Comparison of ENCODE assay signal across 8 mouse cellular contexts in the genomic region with DNA sequence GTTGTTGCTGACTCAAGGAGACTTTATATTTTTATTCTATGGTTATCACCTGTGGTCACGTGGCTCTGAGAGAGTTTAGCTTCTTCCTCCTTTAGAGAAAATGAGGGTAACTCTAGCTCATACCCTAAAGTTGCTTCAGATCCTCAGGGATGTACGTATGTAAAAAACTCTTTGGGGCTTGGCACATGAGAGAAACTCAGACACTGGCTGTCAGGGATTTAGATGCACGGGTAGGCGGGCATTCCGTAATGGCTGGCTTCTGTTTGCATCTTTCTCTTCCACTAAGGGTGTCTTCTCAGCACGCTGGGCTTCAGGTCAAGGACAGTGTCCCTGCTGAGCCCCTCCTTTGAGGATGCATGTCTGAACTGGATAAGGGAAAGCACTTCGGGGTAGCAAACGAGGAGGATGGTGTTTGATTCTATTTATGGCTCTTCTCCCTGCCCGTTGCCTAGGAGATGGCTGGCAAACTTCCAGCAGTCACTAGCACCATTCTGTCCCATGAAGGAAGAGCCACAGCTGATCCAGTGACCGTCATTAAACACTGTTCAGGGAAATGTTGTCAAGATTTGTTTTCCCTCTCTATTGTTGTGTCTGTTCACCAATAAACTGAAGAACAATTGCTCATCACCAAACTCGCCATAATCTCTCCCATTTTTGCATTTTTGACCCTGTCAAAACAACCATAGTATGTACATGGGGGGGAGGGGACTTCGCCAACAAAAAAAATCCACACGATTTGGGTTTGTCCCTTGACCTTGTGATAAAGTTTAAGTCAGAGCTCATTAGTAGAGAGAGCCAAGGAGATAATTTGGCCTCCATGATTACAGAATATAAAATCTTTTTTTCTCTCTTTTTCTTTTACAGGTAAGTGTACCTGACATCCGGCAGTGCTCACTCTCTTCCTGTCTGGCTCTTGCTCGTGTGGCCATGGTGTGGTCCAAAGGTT.
DNase-seq lines count a peak whose midpoint lies in the region; ATAC-seq and TF ChIP-seq lines count a peak whose summit lies in the region.
"Had no signal": no experiment of that assay in that cellular context is flagged by ENCODE, and none has a peak within 500 bp of the region (broad histone marks: within the 10 kb centered on the region; RNA-seq: fewer than 3 reads in every experiment).

No protein-coding gene starts in this region.

- TF ChIP-seq CTCF in olfactory bulb, adult 2 months (IDR thresholded peaks at IDR 0.05; ENCODE audit: insufficient read depth, low read depth, low read length), result no peak

- no peak overlapping the region for H3K4me2 ChIP-seq in intestine, embryonic 16.5 days (ENCODE audit: low read depth, low read length)

- DNase-seq in adrenal gland, postnatal 10 days, result peak; percentile 71
- DNase-seq in cerebellum, adult 18-20 months, result peak; percentile 86 to 89
- peak; percentile 68 for DNase-seq in gastrocnemius, postnatal 14 days
- peak; percentile 79 to 84 for DNase-seq in left cerebral cortex, postnatal 14 days (ENCODE audit: low spot score in 2 of 2)

- H3K27me3 ChIP-seq in intestine, embryonic 16.5 days (replicated peaks; ENCODE audit: control insufficient read depth, insufficient read depth, low read length), result no peaks in the 10 kb centered on the region

- 42% methylated on average over 15 of the region's 15 CpGs for WGBS in intestine, embryonic 16.5 days
- 29% methylated on average over 15 of the region's 15 CpGs for WGBS in olfactory bulb, adult 2 months

- H3K4me3 ChIP-seq in intestine, embryonic 16.5 days (ENCODE audit: low read length), result no peak overlapping the region
- H3K4me3 ChIP-seq in olfactory bulb, adult 2 months (ENCODE audit: insufficient read depth, low read depth, low read length), result no peak overlapping the region; the same call in 1 of the 2 replicates

- no peak for TF ChIP-seq POLR2A in olfactory bulb, adult 2 months (IDR thresholded peaks at IDR 0.05; ENCODE audit: insufficient read depth, low read depth, low read length)

- intact Hi-C loops in gastrocnemius, postnatal 14 days (cut with DNase I; ENCODE audit: low total_unique reads), result no loop called here
- intact Hi-C loops in left cerebral cortex, postnatal 14 days (cut with DNase I), result loop anchor here (5.0 kb wide), 1 partner anchor 38 kb away; no protein-coding TSS in a partner anchor

- no peaks in the 10 kb centered on the region for H3K9me3 ChIP-seq in intestine, embryonic 16.5 days (ENCODE audit: control insufficient read depth, low read length)

- no peak overlapping the region for H3K9ac ChIP-seq in intestine, embryonic 16.5 days (ENCODE audit: low read depth, low read length)
- H3K9ac ChIP-seq: liver, embryonic 14.5 days had no signal

- H3K36me3 ChIP-seq in intestine, embryonic 16.5 days (ENCODE audit: control insufficient read depth, insufficient read depth, low read length), result no peaks in the 10 kb centered on the region

- H3K4me1 ChIP-seq in intestine, embryonic 16.5 days (ENCODE audit: control insufficient read depth, insufficient read depth, low read length), result peaks cover 5% of the 10 kb centered on the region; the same call in 1 of the 2 replicates
- H3K4me1 ChIP-seq in olfactory bulb, adult 2 months (ENCODE audit: control insufficient read depth, insufficient read depth, low read length), result peaks cover 9% of the 10 kb centered on the region

- peak; percentile 64 for ATAC-seq in intestine, embryonic 16.5 days
- no peak for ATAC-seq in megakaryocyte-erythroid progenitor cell, adult 5-6 weeks (replicated peaks; ENCODE audit: low FRiP score, low TSS enrichment, poor library complexity, severe bottlenecking)

- no peak overlapping the region for H3K27ac ChIP-seq in intestine, embryonic 16.5 days (ENCODE audit: low read length)
- H3K27ac ChIP-seq in olfactory bulb, adult 2 months (ENCODE audit: insufficient read depth, low read depth, low read length), result peak overlapping the region; percentile 91
- H3K27ac ChIP-seq: liver, embryonic 14.5 days had no signal
